Mouse (Mus musculus): ENCODE results near the gene Nifk.

Nifk gene

DNA sequence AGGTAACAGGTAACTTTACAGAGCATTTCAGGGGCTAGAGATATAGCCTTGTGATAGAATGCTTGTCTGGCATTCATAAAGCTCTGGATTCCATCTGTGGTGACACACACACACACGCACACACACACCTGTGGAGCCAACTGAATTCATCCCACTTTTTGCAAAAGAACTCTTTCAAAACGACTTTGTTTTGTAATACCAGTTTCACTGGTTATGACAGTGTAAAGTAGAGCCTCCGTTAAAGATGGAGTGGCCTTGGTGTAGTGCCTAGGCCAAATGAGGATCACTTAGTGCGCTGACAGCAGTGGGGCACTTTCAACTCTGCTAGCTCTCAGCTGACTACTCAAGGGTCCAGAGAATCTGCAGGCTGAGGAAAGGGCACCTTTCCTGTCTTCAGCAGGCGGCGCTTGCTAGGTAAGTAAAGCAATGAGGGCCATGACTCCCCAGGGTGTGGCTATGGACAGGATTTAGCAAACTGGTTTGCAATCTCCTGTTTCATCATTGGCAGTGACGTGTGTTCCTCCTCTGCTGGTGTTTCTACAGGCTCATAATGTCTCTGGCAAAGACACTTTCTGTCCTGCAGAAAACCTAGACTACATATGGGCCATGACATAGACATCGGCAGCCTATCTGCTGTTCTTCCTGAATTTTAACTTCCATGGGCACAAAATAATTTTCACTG is 58.6 kb downstream of the Nifk start:
- peak in 1 of 2 experiments; percentile 19 for DNase-seq (ENCODE audit: low spot score in 2 of 2)
